Mouse (Mus musculus): Measurements from ENCODE around the gene Tmem221.

Gene Tmem221

DNA sequence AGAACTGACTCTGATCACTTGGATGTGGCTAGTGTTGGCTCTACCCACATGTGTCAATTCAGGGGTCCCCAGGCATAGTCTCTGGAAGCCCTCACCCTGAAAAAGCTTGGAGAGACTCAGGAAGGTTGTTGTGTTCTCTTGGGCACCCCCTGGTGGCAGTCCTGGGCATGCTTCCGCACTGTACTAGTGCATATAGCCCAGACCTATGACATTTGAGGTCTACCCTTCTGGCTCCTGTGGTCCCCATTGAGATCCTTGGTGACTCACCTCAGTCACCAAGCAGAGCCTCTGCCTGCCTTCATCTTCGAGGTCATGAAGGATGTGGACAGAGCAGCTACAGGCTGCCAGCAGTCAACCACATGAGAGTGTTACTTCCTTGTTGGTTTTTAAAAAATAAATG, 28.2 kb upstream of the Tmem221 start:
- in situ Hi-C loops (cut with MboI; ENCODE audit: low pct_unique_long_range_greater_than_20kb in 1 of 2, low sequenced_read_pairs in 2 of 2, unreplicated experiment in 1 of 2): no loop called here

DNA sequence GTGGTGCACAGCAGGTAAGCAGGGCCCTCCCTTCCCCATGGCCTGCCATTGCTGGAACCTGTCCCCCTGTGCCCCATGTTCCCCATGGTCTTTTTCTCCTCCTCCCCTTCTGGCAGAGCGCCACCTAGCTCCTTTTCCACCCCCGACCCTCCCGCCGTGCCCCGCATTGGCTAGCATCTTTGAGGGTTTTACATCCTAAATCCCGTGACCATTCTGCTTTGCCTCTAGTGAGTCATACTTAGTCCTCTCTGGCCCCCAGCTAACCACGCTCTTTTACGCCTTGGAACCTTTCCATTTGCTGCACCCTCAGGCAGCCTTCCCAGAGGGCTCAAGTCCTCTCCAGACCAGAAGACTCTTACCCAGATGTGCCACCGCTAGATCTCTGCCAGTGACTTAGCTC, 21.5 kb upstream of the Tmem221 start:
- in situ Hi-C loops (cut with MboI; ENCODE audit: low pct_unique_long_range_greater_than_20kb in 1 of 2, low sequenced_read_pairs in 2 of 2, unreplicated experiment in 1 of 2): no loop called here

DNA sequence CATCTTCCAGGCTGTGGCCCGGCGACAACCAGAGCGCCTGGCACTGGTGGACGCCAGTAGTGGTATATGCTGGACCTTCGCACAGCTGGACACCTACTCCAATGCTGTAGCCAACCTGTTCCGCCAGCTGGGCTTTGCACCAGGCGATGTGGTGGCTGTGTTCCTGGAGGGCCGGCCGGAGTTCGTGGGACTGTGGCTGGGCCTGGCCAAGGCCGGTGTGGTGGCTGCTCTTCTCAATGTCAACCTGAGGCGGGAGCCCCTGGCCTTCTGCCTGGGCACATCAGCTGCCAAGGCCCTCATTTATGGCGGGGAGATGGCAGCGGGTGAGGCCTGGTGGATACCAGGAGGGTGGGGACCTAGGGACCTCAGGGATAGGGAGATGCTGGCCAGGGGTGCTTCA, 20.8 kb upstream of the Tmem221 start:
- in situ Hi-C loops (cut with MboI; ENCODE audit: low pct_unique_long_range_greater_than_20kb in 1 of 2, low sequenced_read_pairs in 2 of 2, unreplicated experiment in 1 of 2): no loop called here

DNA sequence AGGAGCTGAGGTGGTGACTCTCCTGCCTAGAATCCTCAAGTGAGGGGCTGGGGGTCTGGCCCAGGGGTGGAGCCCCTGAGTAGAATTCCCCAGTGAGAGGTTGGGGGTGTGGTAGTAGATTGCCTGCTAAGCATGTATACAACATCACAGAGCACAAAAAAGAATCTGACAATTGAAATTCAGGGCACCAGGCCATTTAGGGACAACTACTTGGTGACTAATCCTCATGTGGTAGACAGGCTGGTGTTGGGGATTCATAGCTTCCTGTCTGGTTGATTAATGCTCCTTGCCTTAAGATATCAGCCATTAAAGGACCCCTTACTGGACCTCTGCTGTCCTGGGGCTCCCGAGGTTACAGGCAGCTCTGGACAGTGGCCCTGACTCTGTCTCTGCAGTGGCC, 20.3 kb upstream of the Tmem221 start:
- in situ Hi-C loops (cut with MboI; ENCODE audit: low pct_unique_long_range_greater_than_20kb in 1 of 2, low sequenced_read_pairs in 2 of 2, unreplicated experiment in 1 of 2): no loop called here

DNA sequence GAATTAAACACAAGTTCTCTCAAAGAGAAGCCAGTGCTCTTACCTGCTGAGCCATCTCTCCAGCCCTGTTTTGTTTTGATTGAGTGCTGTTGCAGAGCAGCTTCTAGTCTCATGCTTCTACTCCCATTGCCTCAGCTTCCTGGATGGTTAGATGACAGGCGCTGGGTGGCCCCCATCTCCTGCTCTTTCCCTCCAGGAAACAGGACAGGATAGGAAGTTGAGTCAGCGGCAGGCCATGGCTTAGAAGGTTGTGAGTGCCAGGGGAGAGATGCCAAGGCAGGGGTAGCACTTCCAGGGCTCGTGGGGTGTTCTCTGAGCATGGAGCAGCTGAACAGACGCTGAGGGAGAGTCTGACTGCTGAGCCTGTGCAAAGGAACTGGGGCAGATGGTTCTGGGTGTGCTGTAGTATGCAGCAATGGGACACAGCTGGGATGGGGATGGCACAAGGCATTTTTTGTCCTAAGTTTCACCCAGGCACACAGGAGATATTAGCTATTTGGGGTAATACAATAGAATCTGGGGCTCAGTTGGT, 19.3 kb upstream of the Tmem221 start:
- in situ Hi-C loops (cut with MboI; ENCODE audit: low pct_unique_long_range_greater_than_20kb in 1 of 2, low sequenced_read_pairs in 2 of 2, unreplicated experiment in 1 of 2): no loop called here

DNA sequence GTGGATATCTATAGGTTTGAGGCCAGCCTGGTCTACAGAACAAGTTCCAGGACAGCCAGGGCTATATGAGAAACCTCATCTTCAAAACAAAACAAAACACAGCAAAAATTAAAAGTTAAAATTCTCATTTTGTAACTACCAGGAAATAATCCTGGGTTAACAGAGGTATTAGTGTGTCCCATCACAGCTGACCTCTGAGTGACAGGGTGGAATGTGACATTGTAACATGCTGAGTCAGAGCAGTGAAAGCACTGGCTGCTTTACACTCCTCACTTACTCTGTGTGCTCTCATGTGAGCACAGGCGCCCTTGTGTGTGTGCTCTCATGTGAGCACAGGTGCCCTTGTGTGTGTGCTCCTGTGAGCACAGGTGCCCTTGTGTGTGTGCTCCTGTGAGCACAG, 16.3 kb upstream of the Tmem221 start:
- in situ Hi-C loops (cut with MboI; ENCODE audit: low pct_unique_long_range_greater_than_20kb in 1 of 2, low sequenced_read_pairs in 2 of 2, unreplicated experiment in 1 of 2): no loop called here

DNA sequence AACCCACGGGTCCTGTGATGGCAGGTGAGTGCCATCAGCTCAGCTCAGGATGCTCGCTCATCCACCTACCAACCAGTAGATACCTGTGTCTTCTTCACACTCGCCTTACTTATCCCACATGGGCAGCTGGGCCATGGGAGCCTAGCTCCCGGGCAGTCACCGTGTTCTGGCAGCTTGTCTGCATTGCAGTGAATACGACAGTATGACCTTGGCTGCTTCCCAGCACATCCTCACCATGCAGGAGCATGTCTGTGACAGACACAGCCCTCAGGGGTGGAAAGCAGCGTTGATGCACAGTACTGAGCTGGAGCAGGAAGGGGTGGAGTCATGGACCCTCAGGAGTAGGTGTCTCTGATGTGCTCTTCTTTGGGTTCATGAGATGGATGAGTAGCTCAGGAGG, 15.8 kb upstream of the Tmem221 start:
- in situ Hi-C loops (cut with MboI; ENCODE audit: low pct_unique_long_range_greater_than_20kb in 1 of 2, low sequenced_read_pairs in 2 of 2, unreplicated experiment in 1 of 2): no loop called here

DNA sequence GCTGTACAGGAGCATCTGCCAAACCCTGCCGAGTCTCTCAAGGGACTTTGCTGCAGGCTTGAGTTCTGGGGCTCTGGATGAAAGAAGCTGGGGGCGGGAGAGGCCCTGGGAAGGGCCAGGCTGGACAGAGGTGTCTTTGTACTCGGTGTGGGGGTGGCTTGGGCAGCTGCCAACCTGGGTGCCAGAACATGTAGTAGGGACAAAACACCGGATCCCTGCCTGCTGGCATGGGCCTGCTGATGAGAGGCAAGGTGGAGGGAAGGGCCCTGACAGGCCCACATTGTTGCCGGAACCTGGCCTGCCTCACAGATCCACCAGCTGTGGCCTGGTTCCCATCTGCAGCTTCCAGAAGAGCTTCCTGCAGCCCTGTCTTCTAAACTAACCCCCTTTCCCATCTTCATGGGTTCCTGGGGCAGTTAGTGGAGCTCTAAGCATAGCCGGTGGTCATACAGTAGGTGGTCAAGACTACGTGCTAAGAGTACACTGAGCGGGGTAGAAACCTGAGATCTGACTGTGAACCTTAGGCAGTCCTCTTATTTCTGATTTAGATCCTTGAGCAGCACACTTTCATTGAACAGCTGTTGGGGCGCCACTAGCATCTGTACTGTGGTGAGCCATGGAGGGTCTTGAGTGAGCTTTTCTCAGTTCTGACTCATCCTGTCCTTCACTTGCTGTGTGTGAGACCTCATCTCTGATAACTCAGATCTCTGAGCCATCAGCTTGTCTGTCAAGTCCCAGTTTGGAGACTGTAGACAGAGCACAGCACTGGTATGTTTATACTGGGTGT, 14.4 kb upstream of the Tmem221 start:
- in situ Hi-C loops (cut with MboI; ENCODE audit: low pct_unique_long_range_greater_than_20kb in 1 of 2, low sequenced_read_pairs in 2 of 2, unreplicated experiment in 1 of 2): no loop called here

DNA sequence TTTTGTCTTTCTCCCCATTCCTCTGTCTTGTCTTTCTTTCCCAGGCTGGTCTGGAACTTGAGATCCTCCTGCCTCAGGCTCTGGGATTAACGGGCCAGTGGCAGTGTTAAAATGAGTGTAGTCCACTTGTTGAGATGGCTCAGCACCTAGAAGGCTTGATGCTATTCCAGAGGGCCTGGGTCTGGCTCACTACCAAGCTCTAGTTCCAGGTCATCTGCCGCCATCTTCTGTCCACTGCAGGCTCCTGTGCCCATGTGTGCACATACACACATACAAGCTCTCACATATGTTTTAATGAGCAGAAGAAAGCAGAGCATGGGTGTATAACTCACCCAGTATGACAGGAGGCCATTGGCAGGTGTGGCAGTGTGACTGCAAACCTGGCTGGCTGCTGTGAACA, 13.4 kb upstream of the Tmem221 start:
- in situ Hi-C loops (cut with MboI; ENCODE audit: low pct_unique_long_range_greater_than_20kb in 1 of 2, low sequenced_read_pairs in 2 of 2, unreplicated experiment in 1 of 2): no loop called here

DNA sequence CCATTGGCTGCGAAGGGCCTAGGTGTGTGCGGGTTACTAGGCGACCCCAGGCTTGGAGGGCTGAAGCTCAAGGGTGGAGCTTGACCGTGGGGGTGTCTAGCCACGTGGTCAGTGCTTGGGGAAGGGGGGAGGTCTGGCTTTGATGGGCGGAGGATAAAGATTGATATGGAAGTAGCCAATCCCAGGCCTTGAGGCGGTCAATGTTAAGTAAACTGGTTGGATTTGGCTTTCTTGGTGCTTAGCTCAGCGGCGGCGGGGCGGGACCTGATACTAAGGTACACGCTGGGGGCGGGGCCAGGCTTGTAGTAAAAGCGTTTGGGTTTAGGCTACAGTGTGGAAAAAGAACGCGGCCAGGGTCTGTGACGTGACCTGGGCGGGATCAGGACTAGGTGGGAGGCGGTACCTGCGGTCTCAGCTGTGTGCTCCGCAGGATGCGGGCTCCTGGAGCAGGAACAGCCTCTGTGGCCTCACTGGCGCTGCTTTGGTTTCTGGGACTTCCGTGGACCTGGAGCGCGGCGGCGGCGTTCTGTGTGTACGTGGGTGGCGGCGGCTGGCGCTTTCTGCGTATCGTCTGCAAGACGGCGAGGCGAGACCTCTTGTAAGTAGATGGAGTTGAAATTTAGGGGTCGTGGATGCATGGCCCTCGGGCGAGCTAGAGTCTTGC, 11.8 kb upstream of the Tmem221 start:
- in situ Hi-C loops (cut with MboI; ENCODE audit: low pct_unique_long_range_greater_than_20kb in 1 of 2, low sequenced_read_pairs in 2 of 2, unreplicated experiment in 1 of 2): no loop called here

DNA sequence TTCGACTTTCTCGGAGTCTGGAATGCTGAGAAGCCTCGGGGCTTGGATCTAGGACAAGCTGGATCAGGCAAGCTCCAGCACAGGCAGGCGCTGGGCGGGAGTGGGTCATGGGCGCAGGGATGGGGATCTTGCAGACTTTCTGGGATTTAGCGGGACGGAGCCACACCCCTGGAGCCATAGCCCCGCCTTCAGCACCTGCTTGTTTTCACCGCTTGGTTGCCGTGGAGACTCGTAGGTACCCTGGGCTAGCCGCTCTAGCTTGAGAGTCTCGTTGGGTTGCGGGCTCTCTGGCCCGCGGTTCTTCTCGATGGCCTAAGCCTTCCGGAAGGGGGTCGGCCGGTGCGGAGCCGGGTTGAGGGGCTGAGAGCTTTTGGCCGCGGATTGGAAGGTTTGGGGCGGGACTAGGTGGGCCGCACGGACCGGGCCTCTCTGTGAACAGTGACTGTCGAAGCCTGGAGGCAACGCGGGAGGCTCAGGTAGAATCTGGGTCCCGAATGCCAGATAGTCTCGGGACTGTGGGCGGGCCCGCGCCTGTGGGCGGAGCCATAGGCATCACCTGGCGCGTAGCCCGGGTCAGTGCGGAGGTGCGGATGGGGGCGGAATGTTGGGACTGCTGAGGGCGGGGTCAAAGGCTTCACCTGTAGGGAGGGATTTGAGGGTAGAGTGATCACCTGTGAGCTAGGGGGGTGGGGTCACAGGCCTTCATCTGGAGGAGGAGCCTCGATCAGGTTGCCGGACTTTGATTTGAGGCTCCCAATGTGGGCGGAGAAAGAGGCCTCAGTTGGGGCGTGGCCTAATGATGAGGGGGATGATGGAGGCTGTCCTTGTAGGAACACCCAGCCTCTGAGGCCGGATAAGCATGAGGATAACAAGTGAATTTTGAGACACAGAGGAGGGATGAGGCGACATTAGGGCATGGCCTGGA, 11.0 kb upstream of the Tmem221 start:
- in situ Hi-C loops (cut with MboI; ENCODE audit: low pct_unique_long_range_greater_than_20kb in 1 of 2, low sequenced_read_pairs in 2 of 2, unreplicated experiment in 1 of 2): loop anchor here in 1 of 2 experiments (10.0 kb wide), 1 partner anchor 65 kb away; no protein-coding TSS in a partner anchor

DNA sequence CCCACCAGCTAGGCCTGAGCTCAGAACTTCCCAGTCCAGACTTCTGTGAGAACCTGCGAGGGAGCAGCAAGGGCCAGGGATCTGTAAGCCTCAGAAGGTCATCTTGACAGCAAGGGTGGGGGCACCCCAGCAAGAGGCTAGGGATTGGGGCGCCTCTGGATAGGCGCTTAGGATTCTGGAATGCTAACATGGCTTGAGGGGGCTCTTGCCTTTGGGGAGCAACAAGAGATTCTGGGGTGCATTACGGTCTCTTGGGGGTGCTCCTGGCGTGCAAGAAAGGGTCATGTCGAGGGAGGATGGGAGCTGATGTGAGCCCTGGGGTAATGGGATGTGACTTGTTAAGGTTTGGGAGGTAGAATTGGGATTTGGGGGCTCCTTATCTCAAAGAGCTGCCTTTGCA, 10.3 kb upstream of the Tmem221 start:
- in situ Hi-C loops (cut with MboI; ENCODE audit: low pct_unique_long_range_greater_than_20kb in 1 of 2, low sequenced_read_pairs in 2 of 2, unreplicated experiment in 1 of 2): loop anchor here in 1 of 2 experiments (10.0 kb wide), 1 partner anchor 66 kb away; no protein-coding TSS in a partner anchor

DNA sequence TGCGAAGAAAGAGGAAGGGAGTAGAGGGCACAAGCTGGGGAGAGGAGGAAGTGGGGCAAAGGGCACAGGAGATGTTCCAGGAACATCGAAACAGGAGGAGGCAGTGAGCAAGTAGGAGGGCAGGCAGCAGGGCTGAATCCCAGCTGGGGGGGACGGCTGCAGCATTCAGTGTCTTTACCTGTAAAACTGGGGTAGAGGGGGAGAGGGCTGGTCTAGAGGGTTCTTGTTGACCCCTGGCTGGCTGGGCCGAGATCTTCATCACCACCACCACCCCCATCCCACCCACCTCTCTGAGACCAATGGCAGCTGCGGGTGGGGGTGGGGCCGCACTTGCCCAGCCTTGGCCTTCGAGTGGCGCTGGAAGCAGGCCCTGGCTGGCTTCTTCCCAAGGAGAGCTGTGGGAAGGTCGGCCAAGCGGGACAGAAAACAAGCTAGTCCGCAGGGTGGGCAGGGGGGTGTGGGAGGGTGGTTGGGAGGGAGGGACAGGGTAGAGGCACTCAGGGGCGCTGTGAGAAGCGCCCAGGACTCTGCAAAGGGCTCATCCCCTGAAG, 9.8 kb upstream of the Tmem221 start, which contains the start of gene Slc27a1:
Gene Slc27a1, plus strand, starts transcription at position 496 of the 551 bp plus-strand sequence.
- in situ Hi-C loops (cut with MboI; ENCODE audit: low pct_unique_long_range_greater_than_20kb in 1 of 2, low sequenced_read_pairs in 2 of 2, unreplicated experiment in 1 of 2): loop anchor here in 1 of 2 experiments (10.0 kb wide), 1 partner anchor 66 kb away; no protein-coding TSS in a partner anchor

DNA sequence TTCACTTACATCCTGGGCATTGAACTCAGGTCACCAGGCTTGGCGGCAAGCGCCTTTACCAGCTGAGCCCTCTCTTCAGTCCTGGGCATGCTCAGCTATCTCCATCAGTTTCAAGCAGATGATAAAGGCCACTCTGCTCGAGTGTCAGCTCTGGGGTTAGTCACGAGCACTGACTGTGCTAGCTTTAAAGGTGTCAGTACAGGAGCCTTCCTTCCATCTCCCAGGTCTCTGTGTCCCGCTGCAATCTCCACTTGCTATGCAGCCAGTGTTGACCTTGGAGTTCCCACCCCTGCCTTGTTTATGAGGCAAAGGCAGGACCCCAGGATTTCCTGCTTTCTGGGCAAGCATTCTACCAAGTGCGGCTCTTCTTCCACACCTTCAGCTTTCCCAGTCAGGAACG, 8.9 kb upstream of the Tmem221 start:
- in situ Hi-C loops (cut with MboI; ENCODE audit: low pct_unique_long_range_greater_than_20kb in 1 of 2, low sequenced_read_pairs in 2 of 2, unreplicated experiment in 1 of 2): loop anchor here in 1 of 2 experiments (10.0 kb wide), 1 partner anchor 67 kb away; no protein-coding TSS in a partner anchor

DNA sequence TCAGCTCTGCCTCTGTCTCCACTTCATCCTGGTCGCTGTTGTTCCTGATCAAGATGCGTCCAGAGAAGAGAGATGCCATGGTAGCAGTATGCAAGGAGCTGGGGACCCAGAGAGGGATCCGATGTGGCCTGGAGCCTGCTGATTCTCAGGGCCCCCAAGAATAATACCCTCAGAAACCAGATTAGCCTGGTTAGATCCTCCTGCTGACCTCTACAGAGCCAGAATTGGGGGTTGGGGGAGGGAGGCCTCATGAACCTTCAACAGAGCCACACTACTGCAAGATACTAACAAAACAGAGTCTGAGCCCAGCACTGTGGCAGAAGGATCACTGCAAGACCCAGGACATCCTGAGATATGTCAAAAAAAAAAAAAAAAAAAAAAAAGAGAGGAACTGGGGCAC, 7.8 kb upstream of the Tmem221 start, which contains the start of gene Nxnl1:
Gene Nxnl1, minus strand, starts transcription at position 101 of the 400 bp plus-strand sequence.
- in situ Hi-C loops (cut with MboI; ENCODE audit: low pct_unique_long_range_greater_than_20kb in 1 of 2, low sequenced_read_pairs in 2 of 2, unreplicated experiment in 1 of 2): loop anchor here in 1 of 2 experiments (10.0 kb wide), 1 partner anchor 68 kb away; no protein-coding TSS in a partner anchor

DNA sequence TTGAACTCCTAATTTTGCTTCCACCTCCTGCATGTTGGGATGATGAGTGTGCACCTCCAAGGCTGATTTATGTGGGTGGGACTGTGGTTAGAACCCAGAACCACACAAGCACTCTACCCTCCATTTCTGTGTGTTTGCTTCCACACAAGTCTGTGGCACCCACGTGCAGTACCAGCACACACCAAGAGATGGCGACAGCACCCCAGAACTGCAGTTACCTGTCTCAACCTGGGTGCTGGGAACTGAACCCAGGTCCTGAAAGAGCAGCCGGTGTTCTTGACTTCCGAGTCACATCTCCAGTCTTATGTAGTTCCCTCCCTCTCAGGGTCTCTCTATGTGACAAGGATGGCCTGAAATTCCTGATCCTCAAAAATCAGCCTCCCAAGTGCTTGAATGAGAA, 5.3 kb upstream of the Tmem221 start:
- in situ Hi-C loops (cut with MboI; ENCODE audit: low pct_unique_long_range_greater_than_20kb in 1 of 2, low sequenced_read_pairs in 2 of 2, unreplicated experiment in 1 of 2): loop anchor here in 1 of 2 experiments (5.0 to 10.0 kb wide), 2 partner anchors 38 to 71 kb away; no protein-coding TSS in a partner anchor

DNA sequence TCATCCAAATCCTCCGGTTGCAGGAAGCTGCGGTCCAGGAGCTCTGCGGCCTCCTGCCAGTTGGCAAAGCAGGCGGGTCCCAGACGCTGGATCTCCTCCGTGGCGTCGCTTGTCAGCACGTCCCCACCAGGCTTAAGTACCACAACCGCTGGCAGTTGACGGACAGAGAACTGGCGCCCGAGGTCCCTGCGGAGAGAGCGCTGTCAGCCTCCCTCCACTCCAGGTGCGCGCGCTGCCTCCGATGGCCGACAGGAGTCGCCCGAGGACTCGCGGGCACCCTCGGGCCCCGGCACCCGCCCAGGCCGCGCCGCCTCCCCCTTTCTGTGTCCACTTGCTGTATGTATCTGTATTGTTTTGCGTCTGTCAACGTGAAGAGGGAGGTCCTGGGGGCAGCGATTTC, 4.1 kb upstream of the Tmem221 start:
- in situ Hi-C loops (cut with MboI; ENCODE audit: low pct_unique_long_range_greater_than_20kb in 1 of 2, low sequenced_read_pairs in 2 of 2, unreplicated experiment in 1 of 2): loop anchor here in 1 of 2 experiments (5.0 to 10.0 kb wide), 2 partner anchors 40 to 72 kb away; no protein-coding TSS in a partner anchor

DNA sequence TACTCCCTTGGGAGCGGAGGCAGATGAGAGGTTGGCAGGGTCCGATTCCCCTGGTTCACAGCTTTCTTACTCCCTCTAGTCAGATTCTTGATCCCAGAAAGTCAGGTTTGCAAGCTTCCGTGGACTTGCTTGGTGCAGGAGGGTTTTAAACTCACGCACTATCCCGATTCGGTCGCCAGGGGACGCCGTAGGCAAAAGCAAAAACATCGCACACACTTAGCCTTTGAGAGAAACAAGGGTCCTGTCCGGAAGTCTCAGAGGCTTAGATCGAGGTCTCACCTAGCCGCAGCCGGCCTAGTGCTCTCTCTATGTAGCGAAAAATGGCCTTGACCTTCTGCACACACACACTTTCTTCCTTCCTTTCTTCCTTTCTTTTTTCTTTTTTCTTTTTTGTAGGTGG, 2.7 kb upstream of the Tmem221 start:
- in situ Hi-C loops (cut with MboI; ENCODE audit: low pct_unique_long_range_greater_than_20kb in 1 of 2, low sequenced_read_pairs in 2 of 2, unreplicated experiment in 1 of 2): loop anchor here in 1 of 2 experiments (5.0 to 10.0 kb wide), 2 partner anchors 41 to 73 kb away; no protein-coding TSS in a partner anchor
